Mouse (Mus musculus) mouse embryonic stem cell (cell line): ENCODE results near the gene Nf2.

Source experiments
- in situ Hi-C, 2 experiments: fragments of 300-500 bp; cut with MboI; formaldehyde crosslinking; loops; 1 replicate in 1 of 2; 3 replicates in 1 of 2; pipeline ENCODE4 v1.14.3; 2019 to 2020; ENCODE audit warnings: low sequenced_read_pairs in 2 of 2, low pct_unique_long_range_greater_than_20kb in 1 of 2, mixed read lengths in 1 of 2; ENCODE audit not compliant: unreplicated experiment in 1 of 2

The Nf2 gene

GRCm38 (mm10) chr11:4729603-4730002, 119.7 kb downstream of the Nf2 start:
- in situ Hi-C loops = no loop called here

GRCm38 (mm10) chr11:4721728-4722127, 127.6 kb downstream of the Nf2 start:
- in situ Hi-C loops = no loop called here

DNA sequence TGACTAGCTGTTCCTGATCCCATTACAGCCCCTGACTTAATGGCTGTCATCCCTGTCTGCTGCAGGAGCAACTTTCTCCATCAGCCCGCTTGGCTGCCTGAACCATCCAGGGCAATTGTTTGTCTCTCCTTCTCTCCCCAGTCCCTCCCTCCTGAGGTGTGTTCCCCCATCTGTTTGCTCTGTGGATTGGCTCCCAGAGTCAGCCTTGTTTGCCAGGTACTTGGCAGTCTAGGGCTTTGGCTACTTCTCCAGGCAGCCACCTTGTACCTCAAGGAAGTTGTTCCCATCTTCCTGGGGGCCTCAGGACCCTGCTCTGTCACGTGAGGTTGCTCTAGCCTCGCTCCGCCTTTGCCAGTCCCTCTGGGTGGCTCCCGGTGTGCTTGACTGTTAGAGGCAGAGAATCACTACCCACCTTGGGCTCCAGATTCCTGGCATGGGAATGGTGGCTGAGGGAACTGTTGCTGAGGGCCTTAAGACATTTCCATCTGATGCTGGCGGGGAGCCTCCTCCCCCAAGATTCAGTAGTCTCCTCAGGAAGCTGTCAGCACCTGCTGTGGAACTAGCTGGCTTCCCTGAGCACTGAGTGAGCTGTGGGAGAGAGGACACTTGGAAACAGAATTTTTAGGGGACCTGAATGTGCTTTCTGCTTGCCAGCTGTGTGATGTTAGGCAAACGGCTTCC, 128.3 kb downstream of the Nf2 start:
- in situ Hi-C loops = no loop called here

DNA sequence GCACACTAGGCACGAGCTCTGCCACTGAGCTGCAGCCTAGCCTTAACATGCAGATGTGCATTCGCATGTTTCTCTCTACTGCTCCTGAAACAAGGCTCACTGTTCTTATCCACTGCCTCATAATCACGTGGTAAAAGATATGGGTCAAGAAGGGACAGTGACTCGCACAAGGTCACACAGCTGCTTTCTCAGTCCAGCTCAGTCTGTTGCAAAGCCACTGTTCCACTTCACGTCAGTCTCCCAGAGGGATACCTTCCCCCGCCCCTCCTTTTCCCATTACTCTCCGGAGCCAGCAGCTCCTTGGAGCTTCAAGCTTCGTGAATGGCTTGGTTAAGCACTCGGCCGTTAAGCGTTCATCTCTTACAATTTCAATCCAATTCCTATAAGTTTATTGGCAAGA, 128.9 kb downstream of the Nf2 start:
- in situ Hi-C loops = no loop called here

DNA sequence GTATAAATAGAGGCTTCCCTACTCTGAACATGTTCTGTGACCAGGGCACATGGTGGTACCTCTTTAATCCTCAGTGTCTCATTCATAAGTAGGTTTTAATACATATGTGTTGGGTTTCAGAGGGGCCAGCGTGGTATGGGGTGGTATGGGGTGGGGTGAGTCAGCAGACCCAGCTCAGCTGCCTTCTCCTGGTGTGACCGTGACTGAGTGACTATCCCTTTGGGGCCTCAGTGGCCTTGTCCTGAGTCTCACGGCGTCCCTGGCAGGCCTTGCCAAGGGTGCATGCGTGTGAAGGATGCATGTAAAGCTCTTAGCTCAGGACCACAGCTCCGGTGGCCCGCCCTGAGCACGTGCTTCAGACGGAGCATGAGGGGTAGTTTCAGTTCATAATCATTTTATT, 129.4 kb downstream of the Nf2 start:
- in situ Hi-C loops = no loop called here

DNA sequence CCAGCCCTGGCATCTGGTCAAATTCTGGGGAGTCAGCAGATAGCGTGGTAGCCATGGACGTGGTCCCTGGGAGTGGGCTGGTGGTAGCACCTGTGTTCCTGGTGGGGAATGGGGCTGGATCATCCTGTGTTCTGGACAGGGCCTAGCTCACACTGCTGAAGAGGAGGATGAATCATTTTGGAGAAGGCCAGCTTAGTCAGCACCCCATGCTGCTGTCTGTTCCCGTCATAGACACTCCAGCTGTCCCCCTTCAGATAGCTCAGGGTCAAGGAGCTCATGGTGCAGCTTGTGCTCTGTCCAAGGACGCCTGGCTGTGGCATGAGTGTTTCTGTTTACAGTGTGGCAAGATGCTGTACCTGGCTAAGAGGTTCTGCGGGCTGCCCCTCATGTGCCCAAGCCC, 130.8 kb downstream of the Nf2 start:
- in situ Hi-C loops = no loop called here

GRCm38 (mm10) chr11:4716530-4717236, 132.7 kb downstream of the Nf2 start:
- in situ Hi-C loops = no loop called here
